Mouse (Mus musculus) stomach, postnatal 0 days (tissue): Measurements from ENCODE around the gene Acin1.
A peak's percentile ranks its signal among the peaks of the same experiment; 100 is the strongest.

Source experiments
- CTCF ChIP-seq: IDR thresholded peaks from 2 replicates; pipeline ENCODE4 v1.5.1; 2016; ENCODE audit warnings: antibody characterized with exemption, low read depth, mild to moderate bottlenecking, moderate library complexity
- EP300 ChIP-seq: optimal IDR thresholded peaks from 2 replicates; pipeline ENCODE3; 2016; ENCODE audit warnings: antibody characterized with exemption

GRCm38 (mm10) chr14:54650621-54651454 is 35.9 kb downstream of the Acin1 start:
- peak; percentile 98 for TF ChIP-seq CTCF
- TF ChIP-seq EP300 = no peak
